Mouse (Mus musculus) thymus, postnatal 36 days (tissue): ENCODE results near the gene Rps11.
"Not testable (repeated sequence)": the region's sequence is repeated elsewhere in the genome, so short reads cannot be mapped to it uniquely, and the experiment has no call there.

Experiments used
- DNase-seq, 2 experiments: peaks; one replicate each; pipeline ENCODE4 v3.0.0; 2022; ENCODE audit warnings: mixed read lengths in 2 of 2

The Rps11 gene

DNA sequence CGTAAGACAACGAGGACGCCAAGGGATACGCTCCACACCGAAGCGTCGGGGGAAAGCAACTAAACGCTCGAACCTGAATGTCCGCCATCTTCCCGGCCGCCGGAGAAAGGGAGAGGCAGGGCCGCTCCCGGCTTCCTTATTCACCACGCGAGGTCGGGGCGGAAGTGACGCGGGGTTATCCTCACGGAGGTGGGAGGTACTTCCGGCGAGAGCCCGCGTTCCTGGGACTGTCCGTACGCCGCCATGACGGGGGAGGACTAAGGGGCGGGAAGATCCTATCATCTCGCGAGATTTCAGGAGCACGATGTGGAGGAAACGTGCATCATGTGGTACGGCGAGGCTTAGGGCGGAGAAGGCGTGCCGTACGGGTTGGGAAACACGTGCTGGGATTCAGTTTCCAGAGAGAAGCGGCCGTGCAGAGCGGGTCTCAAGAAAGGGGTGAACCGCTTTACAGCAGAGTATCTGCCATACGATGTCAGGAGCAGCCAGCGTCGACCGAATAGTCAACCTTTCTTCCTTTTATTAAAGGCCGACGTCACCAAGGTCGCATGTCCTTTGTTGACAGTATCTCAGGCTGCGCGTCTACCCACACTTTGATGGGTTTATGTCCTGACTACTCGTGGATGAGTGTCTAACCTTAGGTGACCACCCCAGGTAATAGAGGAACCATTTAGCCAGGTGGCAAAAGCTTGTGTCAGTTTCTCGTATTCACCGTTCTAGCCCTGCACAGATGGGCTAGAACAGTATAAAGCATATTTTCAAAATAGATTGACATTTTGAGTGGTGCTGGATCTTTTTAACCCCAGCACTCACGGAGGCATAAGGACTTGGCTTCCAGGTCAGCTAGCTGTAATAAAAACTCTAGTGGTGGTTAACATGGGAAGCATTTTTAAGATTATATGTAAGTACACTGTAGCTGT, at the start of gene Rps11:
TSS of gene Rps11 (minus strand) at position 216 of the 920 bp plus-strand sequence.
- peak; percentile 96 to 99 for DNase-seq

- DNase-seq: not testable (repeated sequence)
Measured at GRCm38 (mm10) chr7:45173772-45174171, 49.5 kb upstream of the Rps11 start.

- DNase-seq: peak; percentile 38 to 55
Measured at GRCm38 (mm10) chr7:45172974-45173373, 48.7 kb upstream of the Rps11 start.

GRCm38 (mm10) chr7:45169495-45169894, 45.3 kb upstream of the Rps11 start:
- peak; percentile 24 to 32 for DNase-seq

DNA sequence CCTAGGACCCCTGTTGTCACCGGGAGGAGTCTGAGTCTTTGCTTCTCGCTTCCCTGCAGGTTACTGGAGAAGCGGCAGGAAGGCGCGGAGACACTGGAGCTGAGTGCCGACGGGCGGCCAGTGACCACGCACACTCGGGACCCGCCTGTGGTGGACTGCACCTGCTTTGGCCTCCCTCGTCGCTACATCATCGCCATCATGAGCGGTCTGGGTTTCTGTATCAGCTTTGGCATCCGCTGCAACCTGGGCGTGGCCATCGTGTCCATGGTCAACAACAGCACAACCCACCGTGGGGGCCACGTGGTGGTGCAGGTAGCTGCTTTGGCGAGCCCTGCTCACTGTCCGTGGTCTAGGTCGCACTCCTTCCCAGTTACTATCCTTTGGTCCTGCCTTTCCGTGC, 44.4 kb upstream of the Rps11 start:
- DNase-seq: no peak

DNA sequence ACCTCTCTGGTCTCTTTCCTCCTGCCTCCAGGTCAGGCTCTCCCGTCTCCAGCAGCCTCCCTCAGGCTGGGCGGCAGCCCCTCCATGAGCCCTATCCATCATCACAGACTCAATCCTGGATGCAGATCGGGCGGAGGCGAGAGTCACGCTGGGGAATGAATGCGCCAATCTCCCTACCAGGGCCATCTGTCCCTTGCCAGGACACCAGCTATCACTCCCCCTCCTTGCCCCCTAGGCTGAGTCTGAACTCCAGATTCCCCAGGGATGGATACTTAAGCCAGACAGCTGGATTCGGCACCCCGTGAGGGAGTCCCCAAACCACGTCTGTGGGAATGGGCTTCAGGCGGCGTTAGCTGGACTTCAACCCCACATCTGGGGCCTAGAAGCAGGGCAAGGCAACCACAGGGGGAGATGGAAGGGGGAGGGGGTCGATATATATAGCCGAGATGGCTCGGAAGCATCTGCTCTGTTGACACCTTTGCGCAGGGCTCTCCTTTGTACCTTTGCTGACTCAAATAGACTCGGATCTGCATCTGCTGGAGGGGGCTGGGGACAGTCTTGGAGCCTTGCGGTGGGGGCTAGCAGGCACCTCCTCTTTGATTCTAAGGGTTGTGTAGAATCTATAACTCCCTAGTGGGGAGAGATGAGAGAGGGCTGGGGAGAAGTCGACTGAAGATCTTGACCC, 43.7 kb upstream of the Rps11 start:
- no peak for DNase-seq

DNA sequence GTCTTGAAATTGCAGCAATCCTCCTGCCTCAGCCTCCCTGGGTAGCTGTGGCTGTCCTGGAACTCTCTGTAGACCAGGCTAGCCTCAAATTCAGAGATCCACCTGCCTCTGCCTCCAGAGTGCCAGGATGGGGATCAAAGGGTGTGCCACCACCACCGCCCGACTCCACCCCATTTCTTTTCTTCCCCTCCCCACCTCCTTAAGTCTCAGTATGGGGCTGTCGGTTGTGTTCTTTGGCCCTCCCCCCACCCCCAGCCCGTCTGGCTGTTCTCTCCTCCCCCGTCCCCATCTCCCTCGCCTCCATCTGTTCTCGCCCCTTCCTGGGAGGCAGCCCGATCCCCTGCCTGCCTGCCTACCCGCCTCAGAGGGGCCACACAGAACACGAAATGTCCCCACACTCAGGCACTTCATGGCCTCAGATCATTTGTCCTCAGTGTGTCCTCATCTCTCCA, 42.7 kb upstream of the Rps11 start:
- no peak for DNase-seq

DNA sequence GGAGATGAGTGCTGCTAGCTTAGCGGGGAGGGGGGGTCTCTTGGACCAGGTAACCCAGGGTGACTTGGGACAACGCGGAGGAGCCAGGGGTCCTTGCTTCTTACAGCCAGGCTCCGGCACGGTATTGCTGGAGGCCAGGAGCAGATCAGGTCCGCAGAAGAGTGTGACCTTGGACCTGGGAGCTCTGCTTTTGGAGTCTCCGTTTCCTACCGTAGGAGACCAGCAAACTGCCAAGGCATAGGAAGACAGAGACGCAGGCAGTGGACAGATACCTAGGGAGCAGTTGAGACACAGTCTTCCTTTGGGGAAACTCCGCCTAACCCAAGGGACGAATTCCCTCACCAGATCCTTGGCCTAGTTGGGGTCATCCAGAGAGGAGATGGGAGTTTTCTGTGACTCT, 41.5 kb upstream of the Rps11 start:
- no peak for DNase-seq

GRCm38 (mm10) chr7:45164833-45165232, 40.6 kb upstream of the Rps11 start:
- no peak for DNase-seq

GRCm38 (mm10) chr7:45163735-45164490, 39.7 kb upstream of the Rps11 start, which contains the start of gene Slc17a7:
Slc17a7 (plus strand) TSS chr7:45163949.
- peak; percentile 27 to 42 for DNase-seq

DNA sequence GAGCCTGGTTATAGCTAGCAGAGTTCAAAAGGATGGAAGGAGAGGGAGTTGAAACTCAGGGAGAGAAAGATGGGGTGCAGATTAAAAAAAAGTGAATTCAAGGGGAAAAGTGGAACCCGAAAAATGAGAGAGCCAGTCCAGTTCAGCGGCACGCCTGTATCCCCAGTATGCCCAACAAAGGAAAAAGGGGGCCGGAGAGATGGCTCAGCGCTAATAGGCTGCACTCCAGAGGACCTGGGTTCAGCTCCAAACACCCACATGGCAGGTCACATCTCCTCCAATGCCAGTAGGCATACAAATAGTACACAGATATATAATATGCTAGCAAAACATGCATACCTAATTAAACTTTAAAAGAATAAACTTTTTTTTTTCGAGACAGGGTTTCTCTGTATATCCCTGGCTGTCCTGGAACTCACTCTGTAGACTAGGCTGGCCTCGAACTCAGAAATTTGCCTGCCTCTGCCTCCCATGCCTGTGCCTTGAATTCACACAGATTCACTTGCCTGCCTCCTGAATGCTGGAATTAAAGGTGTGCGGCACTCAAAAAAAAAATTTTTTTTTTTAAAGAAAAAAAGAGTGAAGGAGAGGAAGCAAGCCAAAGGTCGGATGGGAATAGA, 38.9 kb upstream of the Rps11 start:
- no peak for DNase-seq

DNA sequence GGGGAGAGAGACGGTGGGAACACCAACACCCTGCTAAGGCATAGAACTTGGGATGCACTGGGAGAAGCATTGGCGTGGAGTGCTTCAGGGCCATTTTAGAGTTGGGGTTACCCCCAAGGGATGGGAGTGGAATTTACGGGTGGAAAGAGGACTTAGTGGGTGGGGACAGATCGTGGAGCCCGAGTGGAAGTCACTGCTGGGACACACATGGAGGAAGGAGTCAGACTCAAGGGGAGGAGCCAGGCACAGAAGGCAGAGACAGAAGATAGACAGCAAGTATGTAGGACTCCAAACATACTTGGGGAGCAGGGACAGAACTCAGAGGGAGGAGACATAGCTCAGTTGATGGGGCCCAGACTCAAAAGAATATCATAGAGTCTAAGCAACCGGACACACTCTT, 38.3 kb upstream of the Rps11 start:
- DNase-seq: no peak

DNA sequence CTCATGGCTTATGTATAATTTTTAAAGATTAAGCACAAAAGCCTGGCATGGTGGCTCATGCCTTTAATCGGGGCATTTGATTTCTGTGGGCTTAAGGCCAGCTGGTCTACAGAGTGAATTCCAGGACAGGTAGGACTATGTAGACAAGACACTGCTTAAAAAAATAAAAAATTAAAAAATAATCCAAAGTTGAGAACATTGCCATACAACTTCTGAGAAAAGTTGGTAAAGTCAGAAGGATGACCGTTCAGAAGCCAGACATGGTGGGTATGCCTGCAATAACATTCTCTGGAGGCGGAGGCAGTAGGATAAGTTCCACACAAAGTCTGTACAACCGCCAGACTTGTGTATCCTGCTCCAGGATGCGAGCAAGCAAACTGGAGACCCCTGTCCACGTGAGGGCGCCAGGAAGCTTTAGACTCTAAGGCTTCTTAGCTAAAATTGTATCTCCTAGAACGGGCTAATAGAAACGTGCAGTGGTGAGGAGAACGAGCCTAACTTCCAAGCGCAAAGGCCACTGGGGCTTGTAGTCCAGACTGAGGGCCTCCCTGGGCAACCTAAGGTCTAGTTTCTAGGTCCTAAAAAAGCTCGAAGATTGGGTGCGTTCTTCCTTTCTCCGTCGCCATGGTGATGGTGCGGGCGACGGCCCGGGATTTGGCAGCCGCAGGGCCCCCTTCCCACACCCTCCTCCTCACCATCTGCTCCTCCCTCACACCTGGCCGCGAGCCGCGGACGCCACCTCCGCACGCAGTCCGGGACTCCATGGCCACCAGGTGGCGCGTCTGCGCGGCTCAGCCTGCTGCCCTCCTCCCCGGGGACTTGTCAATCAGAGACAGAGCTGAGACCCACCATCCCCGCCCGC, 37.6 kb upstream of the Rps11 start:
- DNase-seq: peak; percentile 90 to 92

- no peak for DNase-seq
Measured at GRCm38 (mm10) chr7:45160866-45161265, 36.6 kb upstream of the Rps11 start.

DNA sequence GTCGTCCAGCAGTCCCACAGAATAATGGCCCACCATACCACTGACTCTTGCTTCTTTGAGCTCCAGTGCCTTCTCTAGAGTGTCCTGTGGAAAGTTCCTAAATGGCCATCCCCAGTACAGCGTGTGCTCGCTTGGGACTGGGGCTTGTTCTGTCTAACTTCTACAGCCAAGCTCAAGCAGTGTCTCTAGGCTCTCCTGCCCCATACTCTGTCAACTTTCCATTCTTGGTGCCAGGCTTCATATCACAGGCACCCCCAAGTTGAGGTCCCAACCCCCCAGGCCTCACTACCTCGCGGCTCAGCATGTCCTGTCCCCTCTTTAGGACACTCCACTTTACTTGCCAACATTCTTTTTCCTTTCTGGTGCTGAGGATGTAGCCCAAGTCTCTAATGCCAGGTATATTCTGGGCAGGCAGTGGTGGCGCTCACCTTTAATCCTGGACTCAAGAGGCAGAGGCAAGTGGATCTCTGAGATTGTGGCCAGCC, 36.1 kb upstream of the Rps11 start:
- DNase-seq: no peak

DNA sequence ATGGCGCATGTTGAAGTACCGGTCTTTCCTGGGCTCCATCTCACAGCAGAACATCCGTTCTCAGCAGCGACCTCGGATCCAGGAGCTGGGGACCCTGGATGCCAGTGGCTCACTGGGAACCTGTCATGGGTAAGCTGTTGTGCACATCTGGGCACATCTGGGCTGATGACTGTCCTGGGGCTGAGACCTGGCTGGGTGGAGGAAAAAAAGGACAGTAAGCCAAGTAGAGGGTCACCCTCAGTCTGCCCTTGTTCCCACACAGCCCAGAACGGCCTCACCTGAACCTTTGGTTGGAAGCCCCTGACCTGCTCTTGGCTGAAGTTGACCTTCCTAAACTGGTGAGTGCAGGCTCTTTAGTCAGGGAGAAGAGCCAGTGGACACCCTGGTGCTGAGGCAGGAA, 34.8 kb upstream of the Rps11 start:
- DNase-seq: no peak

GRCm38 (mm10) chr7:45157459-45157858, 33.2 kb upstream of the Rps11 start:
- no peak for DNase-seq

GRCm38 (mm10) chr7:45156206-45156605, 32.0 kb upstream of the Rps11 start:
- no peak for DNase-seq

GRCm38 (mm10) chr7:45155590-45155989, 31.4 kb upstream of the Rps11 start:
- no peak for DNase-seq

DNA sequence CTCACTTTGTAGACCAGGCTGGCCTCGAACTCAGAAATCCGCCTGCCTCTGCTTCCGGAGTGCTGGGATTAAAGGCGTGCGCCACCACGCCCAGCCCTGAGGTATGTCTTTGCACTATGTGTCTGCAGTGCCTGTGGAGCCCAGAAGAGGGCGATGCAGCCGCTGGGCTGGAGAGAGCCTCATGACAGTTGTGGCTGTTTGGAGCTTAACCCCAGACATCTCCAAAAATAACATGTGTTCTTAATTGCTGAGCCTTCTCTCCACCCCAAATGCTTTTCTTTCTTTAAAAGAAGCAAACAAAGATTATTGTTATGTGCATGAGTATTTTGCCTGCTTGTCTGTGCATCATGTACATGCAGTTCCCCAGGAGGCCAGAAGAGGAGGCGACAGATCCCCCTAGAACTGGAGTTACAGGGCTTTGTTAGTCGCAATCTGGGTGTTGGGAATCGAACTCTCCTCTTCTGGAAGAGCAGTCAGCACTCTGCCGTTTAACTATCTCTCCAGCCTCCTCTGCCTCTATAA, 30.8 kb upstream of the Rps11 start:
- peak; percentile 36 to 64 for DNase-seq
